Mouse (Mus musculus) hindbrain, embryonic 16.5 days (tissue): ENCODE data around the gene Dppa4. TPM values are rescaled to one million over a fixed set of nuclear protein-coding genes. Genes with fewer than 3 reads are reported as not detected.

ENCODE experiments used
- polyA plus RNA-seq: library from polyadenylated mRNA; unstranded; fragments of >200 nt; fragmentation: Nextera tagmentation; extraction: Ambion mirVana; gene quantifications from 2 replicates; pipeline ENCODE4 v1.2.1, GENCODE M21; 2015

Gene Dppa4
- polyA plus RNA-seq, 1 experiment from 2014 or later = not detected

Other genes with a start within 250 kb of the Dppa4 start
- gene Dppa2, start 20.2 kb downstream of the Dppa4 start, polyA plus RNA-seq = not detected in 2 replicates
- gene Gm5485, start 128.7 kb downstream of the Dppa4 start, polyA plus RNA-seq = not detected in 2 replicates
- gene Morc1, start 147.5 kb downstream of the Dppa4 start, polyA plus RNA-seq = 0.14 and 0.17 TPM in 2 replicates